Mouse (Mus musculus): ENCODE data around the gene Eif4h. TPM values are rescaled to one million over a fixed set of nuclear protein-coding genes. Genes with fewer than 3 reads are reported as not detected.
"Not testable (repeated sequence)": the region's sequence is repeated elsewhere in the genome, so short reads cannot be mapped to it uniquely, and the experiment has no call there.

Eif4h gene
- polyA plus RNA-seq, 1 experiment from 2014 or later: 171 TPM

DNA sequence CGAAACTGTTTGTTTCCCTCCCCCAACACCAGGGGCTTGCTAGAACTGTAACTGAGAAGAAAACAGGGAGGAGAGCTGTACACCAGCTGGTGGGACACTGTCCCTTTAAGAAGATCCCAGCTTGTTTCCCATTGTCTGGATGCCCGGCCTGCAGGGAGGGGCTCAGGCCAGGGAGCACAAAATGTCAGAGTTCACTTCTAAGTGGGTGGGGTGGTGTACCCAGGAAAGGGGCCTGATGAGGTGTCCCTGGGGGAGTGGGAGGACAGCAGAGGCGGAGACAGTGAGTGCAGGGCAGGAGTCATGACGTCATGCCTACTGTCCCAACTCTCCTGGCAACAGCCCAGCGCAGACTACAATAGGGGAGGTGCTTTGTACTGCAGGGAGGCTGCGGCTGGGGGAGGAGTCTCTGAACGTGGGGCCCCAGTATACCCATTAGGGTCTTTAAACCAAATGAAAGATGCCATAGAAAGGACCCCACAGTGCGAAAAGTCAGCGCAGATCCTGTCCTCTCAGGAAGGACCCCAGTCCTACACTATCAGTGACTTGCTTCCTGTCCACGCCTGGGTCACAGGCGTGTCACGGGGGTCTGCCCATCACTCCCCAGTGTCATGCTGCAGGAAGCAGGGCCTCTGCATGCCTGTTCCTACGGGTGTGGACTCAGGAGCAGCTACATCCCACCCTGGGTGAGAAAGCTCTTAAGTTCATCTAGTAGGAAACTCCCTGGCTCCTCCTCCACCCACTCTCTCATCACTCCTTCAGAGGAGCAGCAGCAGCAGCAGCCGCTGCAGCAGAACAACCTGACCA is 36.9 kb upstream of the Eif4h start:
- peak overlapping the region; percentile 33; the same call in 1 of the 2 replicates for H3K27ac ChIP-seq (replicated peaks)
- ATAC-seq (ENCODE audit: insufficient read depth): peak; percentile 56
- peaks cover 54% of the 10 kb centered on the region for H3K4me1 ChIP-seq (replicated peaks)
- H3K4me3 ChIP-seq (replicated peaks): peak overlapping the region; percentile 33
- H3K9ac ChIP-seq: 0 out of 2 replicates have a peak overlapping the region, but pooled peaks have one; percentile 2
- H3K36me3 ChIP-seq (replicated peaks): no peaks in the 10 kb centered on the region
- no peaks in the 10 kb centered on the region for H3K9me3 ChIP-seq (replicated peaks)
- peak overlapping the region; percentile 58 for H3K4me2 ChIP-seq
- no peaks in the 10 kb centered on the region for H3K27me3 ChIP-seq
- WGBS (ENCODE audit: insufficient replicate concordance): 6% methylated on average over 14 of the region's 14 CpGs

DNA sequence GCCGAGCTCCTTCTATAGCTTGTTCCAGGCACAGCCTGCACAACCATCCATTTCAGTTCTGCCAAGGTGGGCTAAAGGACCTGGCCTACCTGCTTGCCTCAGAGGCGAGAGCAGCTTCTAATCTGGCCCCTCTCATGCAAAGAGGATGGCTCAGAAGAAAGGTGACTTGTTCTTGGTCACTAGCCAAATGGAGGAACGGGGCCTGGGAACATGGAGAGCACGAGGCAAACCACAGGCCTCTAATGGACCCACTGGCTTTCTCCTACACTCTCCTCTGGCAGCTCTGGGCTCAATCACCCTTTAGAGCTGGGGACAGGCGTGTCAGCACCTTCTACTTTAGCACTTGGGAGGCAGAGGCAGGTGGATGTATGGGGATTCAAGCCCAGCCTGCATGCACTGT is 35.7 kb upstream of the Eif4h start:
- Histone ChIP-seq H3K9ac (no peak overlapping the region), H3K9me3 (replicated peaks) (no peaks in the 10 kb centered on the region), H3K27me3 (no peaks in the 10 kb centered on the region), H3K4me2 (no peak overlapping the region), H3K27ac (replicated peaks) (no peak overlapping the region), H3K4me1 (replicated peaks) (peaks cover 45% of the 10 kb centered on the region), H3K4me3 (replicated peaks) (no peak overlapping the region), H3K36me3 (replicated peaks) (no peaks in the 10 kb centered on the region)
- WGBS (ENCODE audit: insufficient replicate concordance): 56% methylated on average over 5 of the region's 5 CpGs
- ATAC-seq (ENCODE audit: insufficient read depth): no peak

DNA sequence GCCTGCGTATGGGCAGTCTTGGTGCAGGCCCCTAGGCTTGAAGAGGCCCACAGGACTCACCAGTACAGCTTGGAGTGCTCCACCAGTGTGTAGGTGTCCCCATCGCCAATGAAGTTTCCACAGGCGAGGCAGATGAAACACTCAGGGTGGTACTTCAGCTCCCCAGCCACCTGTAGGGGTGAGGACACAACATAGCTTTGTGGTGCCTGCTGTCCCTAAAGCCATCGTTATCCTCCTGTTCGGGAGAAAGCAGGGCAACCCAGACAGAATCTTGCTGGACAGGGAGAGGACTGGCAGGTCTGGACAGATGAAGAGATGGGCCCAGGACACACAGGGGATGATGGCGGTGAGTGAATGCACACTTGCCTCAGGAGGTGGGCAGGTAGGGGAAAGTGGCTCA is 33.3 kb upstream of the Eif4h start:
- Histone ChIP-seq H3K36me3 (replicated peaks) (no peaks in the 10 kb centered on the region), H3K9ac (no peak overlapping the region), H3K27ac (replicated peaks) (no peak overlapping the region), H3K4me3 (replicated peaks) (no peak overlapping the region), H3K9me3 (replicated peaks) (no peaks in the 10 kb centered on the region), H3K4me1 (replicated peaks) (peaks cover 22% of the 10 kb centered on the region), H3K4me2 (no peak overlapping the region), H3K27me3 (no peaks in the 10 kb centered on the region)
- no peak for ATAC-seq (ENCODE audit: insufficient read depth)
- WGBS (ENCODE audit: insufficient replicate concordance): 74% methylated on average over 6 of the region's 6 CpGs

DNA sequence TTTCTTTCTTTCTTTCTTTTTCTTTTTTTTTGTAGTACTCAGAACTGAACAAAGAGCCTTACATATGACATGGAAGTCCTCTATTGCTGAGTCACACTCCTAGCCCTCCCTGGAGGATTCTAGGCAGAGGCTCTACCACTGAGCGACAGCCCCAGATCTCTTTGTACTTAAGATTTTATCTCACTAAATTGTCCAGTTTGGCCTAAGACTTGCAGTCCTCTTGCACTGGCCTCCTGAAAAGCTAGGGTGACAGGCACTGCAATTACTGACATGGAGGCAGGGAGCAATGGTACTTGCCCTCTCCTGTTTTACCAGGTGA is 32.9 kb upstream of the Eif4h start:
- H3K9me3 ChIP-seq (replicated peaks): no peaks in the 10 kb centered on the region
- H3K27ac ChIP-seq (replicated peaks): no peak overlapping the region
- no peak for ATAC-seq (ENCODE audit: insufficient read depth)
- H3K27me3 ChIP-seq: no peaks in the 10 kb centered on the region
- H3K36me3 ChIP-seq (replicated peaks): no peaks in the 10 kb centered on the region
- no peak overlapping the region for H3K9ac ChIP-seq
- no peak overlapping the region for H3K4me3 ChIP-seq (replicated peaks)
- WGBS (ENCODE audit: insufficient replicate concordance): 52% methylated on average over 1 of the region's 1 CpGs
- H3K4me2 ChIP-seq: no peak overlapping the region
- peaks cover 18% of the 10 kb centered on the region for H3K4me1 ChIP-seq (replicated peaks)

DNA sequence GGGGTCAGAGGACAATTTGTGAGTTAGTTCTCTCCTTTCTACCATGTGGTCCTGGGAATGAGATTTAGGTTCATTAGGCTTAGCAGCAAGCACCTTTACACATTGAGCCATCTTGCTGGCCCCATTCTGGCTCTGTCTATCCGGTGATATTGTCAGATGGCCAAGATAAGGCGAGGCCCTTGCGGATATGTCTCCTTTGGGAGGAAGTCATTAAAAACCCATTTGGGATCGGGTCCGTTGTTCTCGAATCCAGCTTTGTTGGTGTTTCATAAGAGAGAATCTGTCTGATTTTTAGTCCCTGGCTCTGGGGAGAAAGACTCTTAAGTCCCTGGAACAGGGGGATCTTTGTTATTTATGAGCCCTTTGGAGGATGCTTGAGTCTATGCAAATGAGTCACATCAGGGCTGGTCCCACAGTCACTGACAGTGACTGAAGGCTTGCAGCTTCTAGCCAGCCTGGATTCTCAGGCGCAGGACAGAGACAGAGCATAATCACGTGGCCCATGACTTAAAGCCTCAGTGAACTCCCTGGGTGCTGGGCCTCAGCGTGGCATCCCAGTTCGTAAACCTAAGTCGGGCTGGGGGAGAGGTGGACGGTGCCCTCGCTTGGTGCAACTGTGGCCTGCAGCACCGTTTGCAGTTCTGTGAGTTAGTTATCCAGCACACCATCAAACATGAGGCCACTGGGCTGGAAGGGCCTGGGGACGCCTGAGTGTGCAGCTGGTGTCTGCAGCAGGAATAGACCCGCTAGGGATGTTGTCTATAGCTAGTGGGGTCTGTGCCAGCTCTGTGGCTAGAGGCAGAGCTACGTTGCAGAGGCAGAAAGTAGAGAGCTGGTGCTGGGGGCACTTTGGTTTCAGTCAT is 32.3 kb upstream of the Eif4h start:
- Histone ChIP-seq H3K36me3 (replicated peaks) (no peaks in the 10 kb centered on the region), H3K4me3 (replicated peaks) (no peak overlapping the region), H3K4me2 (no peak overlapping the region), H3K9ac (no peak overlapping the region), H3K27me3 (no peaks in the 10 kb centered on the region), H3K4me1 (replicated peaks) (peaks cover 13% of the 10 kb centered on the region), H3K9me3 (replicated peaks) (no peaks in the 10 kb centered on the region), H3K27ac (replicated peaks) (no peak overlapping the region)
- no peak for ATAC-seq (ENCODE audit: insufficient read depth)
- 70% methylated on average over 17 of the region's 17 CpGs for WGBS (ENCODE audit: insufficient replicate concordance)

DNA sequence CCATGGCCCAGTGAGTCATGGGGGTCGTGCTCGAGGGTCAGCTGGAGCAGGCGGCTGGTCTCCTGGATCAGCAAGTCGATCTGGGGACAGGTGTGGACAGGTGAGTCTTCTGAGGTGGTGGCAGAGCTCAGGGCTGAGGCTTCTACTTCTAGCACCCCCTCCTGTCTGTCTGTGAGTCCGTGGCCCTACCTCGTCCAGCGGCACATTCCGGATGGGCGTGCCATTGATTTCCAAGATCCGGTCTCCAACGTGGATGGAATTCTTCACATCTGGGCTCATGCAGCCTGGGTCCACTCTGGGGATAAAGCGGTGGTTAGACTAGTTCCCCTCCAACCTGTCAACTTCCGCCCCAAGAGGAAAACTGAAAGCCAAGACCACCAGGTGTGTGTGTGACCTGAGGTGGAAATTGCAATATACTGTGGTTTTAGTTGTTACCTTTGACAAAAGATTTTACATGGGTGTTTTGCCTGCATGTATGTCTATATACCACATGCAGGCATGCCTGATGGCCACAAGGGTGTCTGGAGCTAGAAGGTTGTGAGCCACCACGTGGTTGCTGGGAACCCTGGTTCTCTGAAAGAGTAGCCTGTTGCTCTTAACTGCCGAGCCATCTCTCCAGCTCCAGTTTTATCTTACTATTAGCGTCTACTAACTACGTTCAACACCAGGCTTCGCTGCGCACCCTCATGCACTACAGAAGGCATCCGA is 29.9 kb upstream of the Eif4h start:
- no peak overlapping the region for H3K4me3 ChIP-seq (replicated peaks)
- H3K9me3 ChIP-seq (replicated peaks): no peaks in the 10 kb centered on the region
- no peaks in the 10 kb centered on the region for H3K27me3 ChIP-seq
- no peak overlapping the region for H3K9ac ChIP-seq
- WGBS (ENCODE audit: insufficient replicate concordance): 76% methylated on average over 20 of the region's 20 CpGs
- 0 out of 2 replicates have a peak, but pooled peaks have one; percentile 3 for ATAC-seq (ENCODE audit: insufficient read depth)
- no peaks in the 10 kb centered on the region for H3K4me1 ChIP-seq (replicated peaks)
- H3K4me2 ChIP-seq: no peak overlapping the region
- H3K27ac ChIP-seq (replicated peaks): no peak overlapping the region
- H3K36me3 ChIP-seq (replicated peaks): no peaks in the 10 kb centered on the region

GRCm38 (mm10) chr5:134668495-134668894 is 29.2 kb upstream of the Eif4h start:
- WGBS (ENCODE audit: insufficient replicate concordance): 72% methylated on average over 8 of the region's 8 CpGs
- Histone ChIP-seq H3K27ac (replicated peaks) (no peak overlapping the region), H3K4me1 (replicated peaks) (no peaks in the 10 kb centered on the region), H3K36me3 (replicated peaks) (no peaks in the 10 kb centered on the region), H3K9ac (no peak overlapping the region), H3K4me2 (no peak overlapping the region), H3K4me3 (replicated peaks) (no peak overlapping the region), H3K27me3 (no peaks in the 10 kb centered on the region), H3K9me3 (replicated peaks) (no peaks in the 10 kb centered on the region)
- 0 out of 2 replicates have a peak, but pooled peaks have one; percentile 9 for ATAC-seq (ENCODE audit: insufficient read depth)

DNA sequence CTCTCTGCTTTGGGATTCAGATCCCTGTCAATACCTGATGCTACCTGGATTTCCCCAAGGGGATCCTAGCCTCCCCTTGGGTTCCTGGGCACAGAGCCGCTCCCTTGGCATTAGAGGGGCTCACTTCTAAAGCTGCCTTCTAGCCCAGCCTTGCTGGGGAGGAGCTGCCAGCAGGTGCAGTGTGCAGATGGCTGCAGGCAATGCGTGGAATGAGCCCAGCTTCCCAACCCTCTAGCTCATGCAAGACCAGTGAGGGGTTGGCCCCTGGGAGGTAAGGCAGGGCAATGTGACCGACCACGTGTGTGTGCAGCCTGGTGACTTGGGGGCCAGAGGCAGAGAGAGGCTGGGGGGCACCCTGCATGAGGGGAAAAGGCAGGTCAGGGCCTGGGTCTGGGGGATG is 17.4 kb upstream of the Eif4h start:
- Histone ChIP-seq H3K27me3 (no peaks in the 10 kb centered on the region), H3K4me1 (replicated peaks) (no peaks in the 10 kb centered on the region), H3K36me3 (replicated peaks) (no peaks in the 10 kb centered on the region), H3K9ac (no peak overlapping the region), H3K27ac (replicated peaks) (no peak overlapping the region), H3K4me3 (replicated peaks) (no peak overlapping the region), H3K4me2 (no peak overlapping the region), H3K9me3 (replicated peaks) (no peaks in the 10 kb centered on the region)
- 0 out of 2 replicates have a peak, but pooled peaks have one; percentile 22 for ATAC-seq (ENCODE audit: insufficient read depth)
- 68% methylated on average over 4 of the region's 4 CpGs for WGBS (ENCODE audit: insufficient replicate concordance)

GRCm38 (mm10) chr5:134652015-134652414 is 12.7 kb upstream of the Eif4h start:
- Histone ChIP-seq H3K9me3 (replicated peaks) (no peaks in the 10 kb centered on the region), H3K4me3 (replicated peaks) (no peak overlapping the region), H3K27me3 (no peaks in the 10 kb centered on the region), H3K36me3 (replicated peaks) (no peaks in the 10 kb centered on the region), H3K9ac (no peak overlapping the region), H3K4me2 (no peak overlapping the region), H3K27ac (replicated peaks) (no peak overlapping the region), H3K4me1 (replicated peaks) (no peaks in the 10 kb centered on the region)
- ATAC-seq (ENCODE audit: insufficient read depth): no peak
- WGBS (ENCODE audit: insufficient replicate concordance): 41% methylated on average over 7 of the region's 7 CpGs

DNA sequence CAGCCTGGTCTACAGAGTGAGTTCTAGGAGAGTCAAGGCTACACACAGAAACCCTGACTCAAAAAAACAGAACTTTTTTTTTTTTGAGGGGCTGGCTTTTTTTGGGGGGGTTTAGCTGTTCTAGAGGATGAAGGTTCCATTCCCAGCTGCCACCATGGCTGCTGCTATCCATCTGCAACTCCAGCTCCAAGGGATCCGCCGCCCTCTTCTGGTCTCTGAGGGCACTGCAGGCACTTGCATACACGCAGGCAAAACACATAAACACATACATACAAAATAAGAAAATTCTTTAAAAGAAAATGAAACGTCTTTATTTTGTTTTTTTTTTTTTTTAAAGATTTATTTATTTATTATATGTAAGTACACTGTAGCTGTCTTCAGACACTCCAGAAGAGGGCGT is 11.6 kb upstream of the Eif4h start:
- WGBS (ENCODE audit: insufficient replicate concordance): 34% methylated on average over 5 of the region's 5 CpGs
- Histone ChIP-seq H3K4me1 (replicated peaks) (no peaks in the 10 kb centered on the region), H3K4me2 (no peak overlapping the region), H3K4me3 (replicated peaks) (no peak overlapping the region), H3K9ac (no peak overlapping the region), H3K9me3 (replicated peaks) (no peaks in the 10 kb centered on the region), H3K27me3 (no peaks in the 10 kb centered on the region), H3K36me3 (replicated peaks) (no peaks in the 10 kb centered on the region), H3K27ac (replicated peaks) (no peak overlapping the region)
- no peak for ATAC-seq (ENCODE audit: insufficient read depth)

GRCm38 (mm10) chr5:134648976-134649375 is 9.7 kb upstream of the Eif4h start:
- not testable (repeated sequence) for H3K27ac ChIP-seq (replicated peaks); H3K27me3 ChIP-seq; H3K9me3 ChIP-seq (replicated peaks); H3K4me3 ChIP-seq (replicated peaks); H3K36me3 ChIP-seq (replicated peaks); ATAC-seq (ENCODE audit: insufficient read depth); H3K4me1 ChIP-seq (replicated peaks); H3K9ac ChIP-seq; H3K4me2 ChIP-seq
- 65% methylated on average over 4 of the region's 4 CpGs for WGBS (ENCODE audit: insufficient replicate concordance)

Data from liver, embryonic 15.5 days (tissue).